Mouse (Mus musculus): ENCODE measurements around the gene Mast4. TPM values are rescaled to one million over a fixed set of nuclear protein-coding genes. Genes with fewer than 3 reads are reported as not detected.

Gene Mast4
- polyA plus RNA-seq, 1 experiment from 2014 or later: 33.0 TPM

GRCm38 (mm10) chr13:102955506-102955905 lies 378.8 kb downstream of the Mast4 start:
- H3K4me2 ChIP-seq (ENCODE audit: low read depth, low read length): no peak overlapping the region
- no peaks in the 10 kb centered on the region for H3K27me3 ChIP-seq (ENCODE audit: control insufficient read depth, insufficient read depth, low read length)
- H3K4me1 ChIP-seq (ENCODE audit: control insufficient read depth, insufficient read depth, low read length): 0 out of 2 replicates have a peak, but pooled peaks cover 3% of the 10 kb centered on the region
- no peaks in the 10 kb centered on the region for H3K36me3 ChIP-seq (ENCODE audit: control insufficient read depth, insufficient read depth, low read length)
- H3K9ac ChIP-seq (replicated peaks; ENCODE audit: low read depth, low read length): no peak overlapping the region
- ATAC-seq (ENCODE audit: low read depth): no peak
- 93% methylated on average over 2 of the region's 2 CpGs for WGBS
- no peak overlapping the region for H3K4me3 ChIP-seq (ENCODE audit: low read depth, low read length)
- no peak overlapping the region for H3K27ac ChIP-seq (ENCODE audit: low read depth, low read length)
- no peaks in the 10 kb centered on the region for H3K9me3 ChIP-seq (ENCODE audit: control insufficient read depth, low read length)

- Histone ChIP-seq H3K27me3 (ENCODE audit: control insufficient read depth, insufficient read depth, low read length) (no peaks in the 10 kb centered on the region), H3K27ac (ENCODE audit: low read depth, low read length) (no peak overlapping the region), H3K4me3 (ENCODE audit: low read depth, low read length) (no peak overlapping the region), H3K4me1 (ENCODE audit: control insufficient read depth, insufficient read depth, low read length) (no peaks in the 10 kb centered on the region), H3K36me3 (ENCODE audit: control insufficient read depth, insufficient read depth, low read length) (no peaks in the 10 kb centered on the region), H3K9ac (replicated peaks; ENCODE audit: low read depth, low read length) (no peak overlapping the region), H3K4me2 (ENCODE audit: low read depth, low read length) (no peak overlapping the region), H3K9me3 (ENCODE audit: control insufficient read depth, low read length) (no peaks in the 10 kb centered on the region)
- 55% methylated on average over 7 of the region's 7 CpGs for WGBS
- ATAC-seq (ENCODE audit: low read depth): no peak
Measured at GRCm38 (mm10) chr13:102949756-102950155, 384.5 kb downstream of the Mast4 start.

- ATAC-seq (ENCODE audit: low read depth): no peak
- no peaks in the 10 kb centered on the region for H3K27me3 ChIP-seq (ENCODE audit: control insufficient read depth, insufficient read depth, low read length)
- H3K4me2 ChIP-seq (ENCODE audit: low read depth, low read length): no peak overlapping the region
- H3K4me3 ChIP-seq (ENCODE audit: low read depth, low read length): no peak overlapping the region
- no peak overlapping the region for H3K27ac ChIP-seq (ENCODE audit: low read depth, low read length)
- no peaks in the 10 kb centered on the region for H3K9me3 ChIP-seq (ENCODE audit: control insufficient read depth, low read length)
- no peak overlapping the region for H3K9ac ChIP-seq (replicated peaks; ENCODE audit: low read depth, low read length)
- no peaks in the 10 kb centered on the region for H3K4me1 ChIP-seq (ENCODE audit: control insufficient read depth, insufficient read depth, low read length)
- H3K36me3 ChIP-seq (ENCODE audit: control insufficient read depth, insufficient read depth, low read length): no peaks in the 10 kb centered on the region
- 91% methylated on average over 3 of the region's 3 CpGs for WGBS
Measured at GRCm38 (mm10) chr13:102948966-102949365, 385.3 kb downstream of the Mast4 start.

GRCm38 (mm10) chr13:102947546-102947945 lies 386.8 kb downstream of the Mast4 start:
- Histone ChIP-seq H3K9me3 (ENCODE audit: control insufficient read depth, low read length) (no peaks in the 10 kb centered on the region), H3K4me3 (ENCODE audit: low read depth, low read length) (no peak overlapping the region), H3K4me1 (ENCODE audit: control insufficient read depth, insufficient read depth, low read length) (no peaks in the 10 kb centered on the region), H3K27me3 (ENCODE audit: control insufficient read depth, insufficient read depth, low read length) (no peaks in the 10 kb centered on the region), H3K4me2 (ENCODE audit: low read depth, low read length) (no peak overlapping the region), H3K36me3 (ENCODE audit: control insufficient read depth, insufficient read depth, low read length) (no peaks in the 10 kb centered on the region), H3K9ac (replicated peaks; ENCODE audit: low read depth, low read length) (no peak overlapping the region), H3K27ac (ENCODE audit: low read depth, low read length) (no peak overlapping the region)
- ATAC-seq (ENCODE audit: low read depth): no peak
- WGBS: 74% methylated on average over 2 of the region's 2 CpGs

- peak; percentile 68 for ATAC-seq (ENCODE audit: low read depth)
- Histone ChIP-seq H3K4me1 (ENCODE audit: control insufficient read depth, insufficient read depth, low read length) (no peaks in the 10 kb centered on the region), H3K36me3 (ENCODE audit: control insufficient read depth, insufficient read depth, low read length) (no peaks in the 10 kb centered on the region), H3K9ac (replicated peaks; ENCODE audit: low read depth, low read length) (no peak overlapping the region), H3K27ac (ENCODE audit: low read depth, low read length) (no peak overlapping the region), H3K27me3 (ENCODE audit: control insufficient read depth, insufficient read depth, low read length) (no peaks in the 10 kb centered on the region), H3K4me3 (ENCODE audit: low read depth, low read length) (no peak overlapping the region), H3K4me2 (ENCODE audit: low read depth, low read length) (no peak overlapping the region), H3K9me3 (ENCODE audit: control insufficient read depth, low read length) (no peaks in the 10 kb centered on the region)
- WGBS: 18% methylated on average over 13 of the region's 13 CpGs
Measured at GRCm38 (mm10) chr13:102946024-102946821, 388.1 kb downstream of the Mast4 start.

GRCm38 (mm10) chr13:102945450-102945849 lies 388.8 kb downstream of the Mast4 start:
- Histone ChIP-seq H3K4me3 (ENCODE audit: low read depth, low read length) (no peak overlapping the region), H3K27me3 (ENCODE audit: control insufficient read depth, insufficient read depth, low read length) (no peaks in the 10 kb centered on the region), H3K27ac (ENCODE audit: low read depth, low read length) (no peak overlapping the region), H3K4me2 (ENCODE audit: low read depth, low read length) (no peak overlapping the region), H3K9ac (replicated peaks; ENCODE audit: low read depth, low read length) (no peak overlapping the region), H3K36me3 (ENCODE audit: control insufficient read depth, insufficient read depth, low read length) (no peaks in the 10 kb centered on the region), H3K4me1 (ENCODE audit: control insufficient read depth, insufficient read depth, low read length) (no peaks in the 10 kb centered on the region), H3K9me3 (ENCODE audit: control insufficient read depth, low read length) (no peaks in the 10 kb centered on the region)
- ATAC-seq (ENCODE audit: low read depth): no peak
- 83% methylated on average over 7 of the region's 7 CpGs for WGBS

GRCm38 (mm10) chr13:102944516-102944915 lies 389.8 kb downstream of the Mast4 start:
- Histone ChIP-seq H3K36me3 (ENCODE audit: control insufficient read depth, insufficient read depth, low read length) (no peaks in the 10 kb centered on the region), H3K9me3 (ENCODE audit: control insufficient read depth, low read length) (no peaks in the 10 kb centered on the region), H3K4me1 (ENCODE audit: control insufficient read depth, insufficient read depth, low read length) (no peaks in the 10 kb centered on the region), H3K4me3 (ENCODE audit: low read depth, low read length) (no peak overlapping the region), H3K27ac (ENCODE audit: low read depth, low read length) (no peak overlapping the region), H3K4me2 (ENCODE audit: low read depth, low read length) (no peak overlapping the region), H3K9ac (replicated peaks; ENCODE audit: low read depth, low read length) (no peak overlapping the region), H3K27me3 (ENCODE audit: control insufficient read depth, insufficient read depth, low read length) (no peaks in the 10 kb centered on the region)
- ATAC-seq (ENCODE audit: low read depth): no peak
- WGBS: 87% methylated on average over 4 of the region's 4 CpGs

- no peak for ATAC-seq (ENCODE audit: low read depth)
- WGBS: 88% methylated on average over 2 of the region's 2 CpGs
- Histone ChIP-seq H3K27me3 (ENCODE audit: control insufficient read depth, insufficient read depth, low read length) (no peaks in the 10 kb centered on the region), H3K4me3 (ENCODE audit: low read depth, low read length) (no peak overlapping the region), H3K4me1 (ENCODE audit: control insufficient read depth, insufficient read depth, low read length) (no peaks in the 10 kb centered on the region), H3K4me2 (ENCODE audit: low read depth, low read length) (no peak overlapping the region), H3K9ac (replicated peaks; ENCODE audit: low read depth, low read length) (no peak overlapping the region), H3K36me3 (ENCODE audit: control insufficient read depth, insufficient read depth, low read length) (no peaks in the 10 kb centered on the region), H3K9me3 (ENCODE audit: control insufficient read depth, low read length) (no peaks in the 10 kb centered on the region), H3K27ac (ENCODE audit: low read depth, low read length) (no peak overlapping the region)
Measured at GRCm38 (mm10) chr13:102942557-102942956, 391.7 kb downstream of the Mast4 start.

- Histone ChIP-seq H3K36me3 (ENCODE audit: control insufficient read depth, insufficient read depth, low read length) (no peaks in the 10 kb centered on the region), H3K9ac (replicated peaks; ENCODE audit: low read depth, low read length) (no peak overlapping the region), H3K4me1 (ENCODE audit: control insufficient read depth, insufficient read depth, low read length) (no peaks in the 10 kb centered on the region), H3K9me3 (ENCODE audit: control insufficient read depth, low read length) (no peaks in the 10 kb centered on the region), H3K27ac (ENCODE audit: low read depth, low read length) (no peak overlapping the region), H3K4me3 (ENCODE audit: low read depth, low read length) (no peak overlapping the region), H3K4me2 (ENCODE audit: low read depth, low read length) (no peak overlapping the region), H3K27me3 (ENCODE audit: control insufficient read depth, insufficient read depth, low read length) (no peaks in the 10 kb centered on the region)
- WGBS: 90% methylated on average over 6 of the region's 6 CpGs
- ATAC-seq (ENCODE audit: low read depth): no peak
Measured at GRCm38 (mm10) chr13:102940476-102940875, 393.8 kb downstream of the Mast4 start.
